Mouse (Mus musculus) heart, embryonic 12.5 days (tissue): ENCODE results near the gene Tmem108. TPM values are rescaled to one million over a fixed set of nuclear protein-coding genes. Genes with fewer than 3 reads are reported as not detected.

ENCODE experiments used
- ATAC-seq: fragments of 200-750 bp; cut with Nextera tagmentation; 2 replicates; pipeline ENCODE4 v1.8.0; 2017; ENCODE audit warnings: moderate TSS enrichment, moderate library complexity; ENCODE audit not compliant: insufficient number of reproducible peaks, low FRiP score
- H3K27ac ChIP-seq: fragments of 300-500 bp; sonication (generic); 2 replicates; pipeline ENCODE4 v1.5.1; 2016; ENCODE audit warnings: mild to moderate bottlenecking, moderate library complexity; ENCODE audit not compliant: poor library complexity, severe bottlenecking
- H3K27me3 ChIP-seq: fragments of 300-500 bp; sonication (generic); replicated peaks from 2 replicates; pipeline ENCODE4 v1.6.1; 2016; ENCODE audit warnings: mild to moderate bottlenecking, moderate library complexity
- H3K36me3 ChIP-seq: fragments of 300-500 bp; sonication (generic); 2 replicates; pipeline ENCODE4 v1.6.1; 2016; ENCODE audit warnings: mild to moderate bottlenecking, moderate library complexity
- H3K4me1 ChIP-seq: fragments of 300-500 bp; sonication (generic); replicated peaks from 2 replicates; pipeline ENCODE4 v1.6.1; 2016; ENCODE audit warnings: mild to moderate bottlenecking
- H3K4me2 ChIP-seq: fragments of 300-500 bp; sonication (generic); 2 replicates; pipeline ENCODE4 v1.6.1; 2016; ENCODE audit warnings: mild to moderate bottlenecking, moderate library complexity
- H3K4me3 ChIP-seq: fragments of 300-500 bp; sonication (generic); 2 replicates; pipeline ENCODE4 v1.5.1; 2016; ENCODE audit warnings: mild to moderate bottlenecking
- H3K9ac ChIP-seq: fragments of 300-500 bp; sonication (generic); 2 replicates; pipeline ENCODE4 v1.6.1; 2016; ENCODE audit warnings: mild to moderate bottlenecking, moderate library complexity
- H3K9me3 ChIP-seq: fragments of 300-500 bp; sonication (generic); replicated peaks from 2 replicates; pipeline ENCODE4 v1.6.1; 2016; ENCODE audit warnings: mild to moderate bottlenecking, moderate library complexity
- WGBS: fragments of 180-500 bp; shearing (Covaris S2); methylation state at CpG from one replicate; pipeline ENCODE4 v1.1.7; 2016; 5-methylcytosine and 5-hydroxymethylcytosine counted together
- polyA plus RNA-seq: library from polyadenylated mRNA; unstranded; fragments of >200 nt; fragmentation: Nextera tagmentation; extraction: Ambion mirVana; gene quantifications from 2 replicates; pipeline ENCODE4 v1.2.1, GENCODE M21; 2016

Gene Tmem108
- polyA plus RNA-seq, 1 experiment from 2014 or later, result 97.5 TPM

- Histone ChIP-seq H3K36me3 (no peaks in the 10 kb centered on the region), H3K4me2 (no peak overlapping the region), H3K4me3 (no peak overlapping the region), H3K27me3 (no peaks in the 10 kb centered on the region), H3K27ac (no peak overlapping the region), H3K9ac (no peak overlapping the region), H3K4me1 (peaks cover 4% of the 10 kb centered on the region), H3K9me3 (no peaks in the 10 kb centered on the region)
- ATAC-seq, result no peak
- 90% methylated on average over 3 of the region's 3 CpGs for WGBS
Measured at GRCm38 (mm10) chr9:103548606-103549005, 213.0 kb downstream of the Tmem108 start.

GRCm38 (mm10) chr9:103546695-103547645 lies 214.7 kb downstream of the Tmem108 start:
- WGBS, result 76% methylated on average over 22 of the region's 22 CpGs
- Histone ChIP-seq H3K36me3 (no peaks in the 10 kb centered on the region), H3K9me3 (no peaks in the 10 kb centered on the region)

DNA sequence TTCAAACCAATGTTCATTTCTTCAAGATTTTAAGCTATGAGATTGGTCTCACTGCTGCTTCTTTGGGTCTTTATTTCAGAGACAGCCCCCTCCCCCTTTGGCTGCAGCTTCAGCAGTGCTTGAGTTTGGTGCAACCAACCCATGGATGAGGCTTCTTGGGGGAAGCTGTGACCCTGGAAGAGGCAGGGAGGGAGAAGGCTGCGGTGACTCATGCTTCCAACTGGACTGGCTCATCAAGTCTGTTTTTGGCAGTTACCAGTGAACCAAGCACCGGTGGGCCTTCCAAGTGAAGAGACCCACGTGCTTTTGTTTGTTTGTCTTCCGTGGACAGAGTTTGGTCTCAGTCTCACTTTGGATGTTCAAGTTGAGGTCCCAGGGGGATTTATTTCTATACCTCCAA lies 215.9 kb downstream of the Tmem108 start:
- Histone ChIP-seq H3K27me3 (no peaks in the 10 kb centered on the region), H3K4me1 (peaks cover 9% of the 10 kb centered on the region), H3K36me3 (0 out of 2 replicates have a peak, but pooled peaks cover 6% of the 10 kb centered on the region), H3K27ac (no peak overlapping the region), H3K9me3 (no peaks in the 10 kb centered on the region), H3K4me2 (no peak overlapping the region), H3K4me3 (no peak overlapping the region), H3K9ac (no peak overlapping the region)
- WGBS, result 69% methylated on average over 4 of the region's 4 CpGs
- ATAC-seq, result no peak

More at GRCm38 (mm10) chr9:103546695-103547645, 214.7 kb downstream of the Tmem108 start:
- no peak overlapping the region for H3K4me3 ChIP-seq
- no peaks in the 10 kb centered on the region for H3K27me3 ChIP-seq
- no peak for ATAC-seq
- H3K4me2 ChIP-seq, result no peak overlapping the region
- no peak overlapping the region for H3K27ac ChIP-seq
- H3K9ac ChIP-seq, result no peak overlapping the region
- peaks cover 7% of the 10 kb centered on the region for H3K4me1 ChIP-seq

DNA sequence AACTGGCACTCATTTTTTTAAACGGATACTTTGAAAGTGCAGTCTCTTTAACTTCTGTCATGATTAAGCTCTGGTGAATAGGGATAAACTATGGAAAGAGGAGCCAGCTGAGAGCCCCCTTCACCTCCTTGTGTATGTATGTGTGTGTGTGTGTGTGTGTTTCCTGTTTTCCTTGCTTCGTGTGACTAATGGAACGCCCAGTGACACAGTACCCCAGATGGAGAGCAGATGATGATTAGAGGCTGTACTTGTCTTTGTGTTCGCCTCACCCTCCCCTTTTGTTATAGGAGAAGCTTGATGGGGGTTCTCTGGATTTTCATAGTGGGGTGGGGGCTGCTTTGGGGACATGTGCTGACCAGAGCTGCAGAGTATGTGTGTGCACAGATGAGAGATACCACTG lies 216.4 kb downstream of the Tmem108 start:
- H3K9me3 ChIP-seq, result no peaks in the 10 kb centered on the region
- 0 out of 2 replicates have a peak, but pooled peaks cover 6% of the 10 kb centered on the region for H3K36me3 ChIP-seq
- no peak overlapping the region for H3K9ac ChIP-seq
- peaks cover 14% of the 10 kb centered on the region for H3K4me1 ChIP-seq
- H3K27me3 ChIP-seq, result no peaks in the 10 kb centered on the region
- no peak overlapping the region for H3K4me3 ChIP-seq
- H3K4me2 ChIP-seq, result no peak overlapping the region
- no peak for ATAC-seq
- H3K27ac ChIP-seq, result no peak overlapping the region
- 60% methylated on average over 4 of the region's 4 CpGs for WGBS

GRCm38 (mm10) chr9:103544599-103544998 lies 217.0 kb downstream of the Tmem108 start:
- Histone ChIP-seq H3K4me3 (no peak overlapping the region), H3K4me1 (peaks cover 19% of the 10 kb centered on the region), H3K9me3 (no peaks in the 10 kb centered on the region), H3K27me3 (no peaks in the 10 kb centered on the region), H3K36me3 (0 out of 2 replicates have a peak, but pooled peaks cover 6% of the 10 kb centered on the region), H3K9ac (no peak overlapping the region), H3K4me2 (no peak overlapping the region), H3K27ac (no peak overlapping the region)
- 68% methylated on average over 1 of the region's 1 CpGs for WGBS
- ATAC-seq, result no peak

DNA sequence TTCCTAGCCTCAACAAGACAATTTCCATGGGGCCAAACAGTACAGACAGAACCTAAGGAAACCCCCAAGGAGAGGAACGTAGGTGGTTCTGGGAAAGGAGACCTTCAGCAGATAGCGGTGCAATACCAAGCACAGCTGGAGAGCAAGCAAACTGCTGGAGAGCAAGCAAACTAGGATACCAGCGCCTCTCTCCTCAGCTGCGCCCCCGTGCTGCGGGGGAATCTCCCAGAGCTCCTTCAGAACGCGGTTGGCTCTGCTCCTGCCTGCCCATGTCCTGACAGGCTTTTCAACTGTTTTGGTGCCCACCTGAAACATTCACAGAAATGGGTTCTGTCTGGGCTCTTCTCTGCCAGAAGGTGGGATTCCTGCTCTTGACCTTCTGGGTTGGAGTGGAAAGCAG lies 221.1 kb downstream of the Tmem108 start:
- Histone ChIP-seq H3K4me1 (peaks cover 23% of the 10 kb centered on the region), H3K27ac (0 out of 2 replicates have a peak overlapping the region, but pooled peaks have one; percentile 35), H3K27me3 (no peaks in the 10 kb centered on the region), H3K4me2 (no peak overlapping the region), H3K9ac (no peak overlapping the region), H3K9me3 (no peaks in the 10 kb centered on the region), H3K4me3 (no peak overlapping the region), H3K36me3 (0 out of 2 replicates have a peak, but pooled peaks cover 6% of the 10 kb centered on the region)
- 75% methylated on average over 8 of the region's 8 CpGs for WGBS
- no peak for ATAC-seq

GRCm38 (mm10) chr9:103538047-103538816 lies 223.4 kb downstream of the Tmem108 start:
- Histone ChIP-seq H3K27ac (no peak overlapping the region), H3K9me3 (no peaks in the 10 kb centered on the region), H3K9ac (no peak overlapping the region), H3K4me1 (peaks cover 15% of the 10 kb centered on the region), H3K4me3 (no peak overlapping the region), H3K27me3 (no peaks in the 10 kb centered on the region), H3K4me2 (no peak overlapping the region), H3K36me3 (0 out of 2 replicates have a peak, but pooled peaks cover 6% of the 10 kb centered on the region)
- ATAC-seq, result no peak
- WGBS, result 48% methylated on average over 8 of the region's 8 CpGs

DNA sequence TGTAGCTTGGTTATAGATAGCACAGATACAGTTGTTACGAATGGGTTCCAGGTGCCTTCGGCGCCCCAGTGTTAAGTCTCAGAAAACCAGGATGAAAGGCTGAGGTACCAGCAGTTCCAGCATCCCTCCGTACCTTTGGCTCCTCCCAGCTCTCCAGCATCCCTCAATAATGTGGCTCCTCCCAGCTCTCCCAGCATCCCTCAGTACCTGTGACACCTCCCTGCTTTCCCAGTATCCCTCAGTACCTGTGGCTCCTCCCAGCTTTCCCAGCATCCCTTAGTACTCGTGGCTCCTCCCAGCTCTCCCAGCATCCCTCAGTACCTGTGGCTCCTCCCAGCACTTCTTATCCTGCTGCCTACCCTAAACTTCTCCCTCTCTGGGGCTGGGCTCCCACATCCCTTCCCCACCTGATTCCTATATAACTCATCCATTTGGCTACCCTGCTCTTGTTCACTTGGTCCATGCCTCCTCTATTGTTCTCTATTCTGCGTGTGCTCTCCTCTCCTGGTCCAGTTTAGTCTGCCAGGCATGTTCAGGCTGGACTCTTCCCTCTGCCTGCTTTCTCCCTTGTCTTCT lies 225.5 kb downstream of the Tmem108 start:
- no peak for ATAC-seq
- H3K4me3 ChIP-seq, result no peak overlapping the region
- H3K36me3 ChIP-seq, result peaks cover 1% of the 10 kb centered on the region; the same call in 1 of the 2 replicates
- no peaks in the 10 kb centered on the region for H3K27me3 ChIP-seq
- WGBS, result 88% methylated on average over 6 of the region's 6 CpGs
- no peak overlapping the region for H3K9ac ChIP-seq
- no peak overlapping the region for H3K4me2 ChIP-seq
- no peaks in the 10 kb centered on the region for H3K9me3 ChIP-seq
- peaks cover 15% of the 10 kb centered on the region for H3K4me1 ChIP-seq
- no peak overlapping the region for H3K27ac ChIP-seq

DNA sequence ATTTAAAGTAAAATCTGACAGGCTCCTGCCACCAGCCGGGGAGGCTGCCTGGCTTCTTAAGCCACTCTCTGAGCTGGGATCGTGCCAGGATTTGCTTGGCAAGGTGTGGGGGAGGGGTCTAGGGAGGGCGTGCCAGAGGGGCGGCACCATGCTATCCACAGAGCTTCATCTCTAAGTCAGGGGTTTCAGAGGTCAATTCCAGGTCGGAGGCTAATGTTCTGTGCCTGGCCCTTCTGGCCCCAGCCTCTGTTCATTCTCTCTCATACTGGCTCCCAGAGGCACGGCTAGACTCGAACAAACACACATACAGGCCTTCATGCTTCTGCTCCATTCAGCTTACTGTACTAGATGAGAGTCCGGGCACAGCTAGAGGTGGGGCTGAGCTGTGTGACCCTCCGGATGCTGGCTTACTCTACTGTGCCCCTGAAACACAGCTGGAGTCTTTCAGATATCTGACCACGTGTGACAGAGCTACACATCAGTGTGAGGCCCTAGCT lies 236.5 kb downstream of the Tmem108 start:
- H3K4me1 ChIP-seq, result peaks cover 30% of the 10 kb centered on the region
- peak; percentile 63 for ATAC-seq
- H3K27me3 ChIP-seq, result no peaks in the 10 kb centered on the region
- 22% methylated on average over 10 of the region's 10 CpGs for WGBS
- H3K9me3 ChIP-seq, result no peaks in the 10 kb centered on the region
- H3K4me2 ChIP-seq, result peak overlapping the region; percentile 33; the same call in 1 of the 2 replicates
- H3K9ac ChIP-seq, result no peak overlapping the region; the same call in 1 of the 2 replicates
- H3K27ac ChIP-seq, result 0 out of 2 replicates have a peak overlapping the region, but pooled peaks have one; percentile 12
- no peak overlapping the region for H3K4me3 ChIP-seq
- 0 out of 2 replicates have a peak, but pooled peaks cover 2% of the 10 kb centered on the region for H3K36me3 ChIP-seq

- 47% methylated on average over 5 of the region's 5 CpGs for WGBS
- H3K4me2 ChIP-seq, result 0 out of 2 replicates have a peak overlapping the region, but pooled peaks have one; percentile 33
- no peak overlapping the region for H3K27ac ChIP-seq
- H3K9me3 ChIP-seq, result no peaks in the 10 kb centered on the region
- 0 out of 2 replicates have a peak, but pooled peaks cover 2% of the 10 kb centered on the region for H3K36me3 ChIP-seq
- H3K4me1 ChIP-seq, result peaks cover 30% of the 10 kb centered on the region
- no peak for ATAC-seq
- H3K4me3 ChIP-seq, result no peak overlapping the region
- no peak overlapping the region for H3K9ac ChIP-seq
- no peaks in the 10 kb centered on the region for H3K27me3 ChIP-seq
Measured at GRCm38 (mm10) chr9:103524600-103524999, 237.0 kb downstream of the Tmem108 start.
